Mouse (Mus musculus): ENCODE data around the gene Rasgrf1. TPM values are rescaled to one million over a fixed set of nuclear protein-coding genes. Genes with fewer than 3 reads are reported as not detected.

Gene Rasgrf1
- polyA plus RNA-seq, 1 experiment from 2014 or later, result 0.70 TPM

DNA sequence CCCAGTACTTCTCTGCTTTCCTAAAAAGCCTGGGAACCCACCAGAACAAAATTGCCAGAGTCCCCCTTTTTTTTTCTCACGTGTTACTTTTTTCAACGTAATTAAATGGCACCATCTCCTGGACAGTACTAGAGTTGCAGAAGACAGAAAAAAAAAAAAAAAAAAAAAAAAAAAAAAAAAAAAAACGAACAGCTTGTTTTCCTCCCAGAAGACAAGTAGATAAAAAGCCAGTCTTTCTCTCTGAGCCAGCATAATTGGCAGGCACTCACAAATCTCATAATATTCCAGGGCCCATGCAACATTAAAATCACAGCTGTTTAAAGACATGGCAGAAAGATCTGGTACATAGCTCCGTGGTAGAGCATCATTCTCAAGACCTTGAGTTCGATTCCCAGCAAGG lies 64.1 kb downstream of the Rasgrf1 start:
- H3K27ac ChIP-seq, result no peak overlapping the region
- 20% methylated on average over 5 of the region's 5 CpGs for WGBS
- peak; percentile 47; the same call in 1 of the 2 replicates for ATAC-seq (ENCODE audit: borderline replicate concordance, extremely low read depth, low FRiP score, low TSS enrichment)
- H3K9me3 ChIP-seq, result no peaks in the 10 kb centered on the region
- H3K4me2 ChIP-seq, result no peak overlapping the region
- H3K4me1 ChIP-seq, result peaks cover 10% of the 10 kb centered on the region
- H3K36me3 ChIP-seq, result no peaks in the 10 kb centered on the region
- no peak overlapping the region for H3K4me3 ChIP-seq
- H3K27me3 ChIP-seq, result peaks cover 16% of the 10 kb centered on the region; the same call in 1 of the 2 replicates
- H3K9ac ChIP-seq, result no peak overlapping the region

DNA sequence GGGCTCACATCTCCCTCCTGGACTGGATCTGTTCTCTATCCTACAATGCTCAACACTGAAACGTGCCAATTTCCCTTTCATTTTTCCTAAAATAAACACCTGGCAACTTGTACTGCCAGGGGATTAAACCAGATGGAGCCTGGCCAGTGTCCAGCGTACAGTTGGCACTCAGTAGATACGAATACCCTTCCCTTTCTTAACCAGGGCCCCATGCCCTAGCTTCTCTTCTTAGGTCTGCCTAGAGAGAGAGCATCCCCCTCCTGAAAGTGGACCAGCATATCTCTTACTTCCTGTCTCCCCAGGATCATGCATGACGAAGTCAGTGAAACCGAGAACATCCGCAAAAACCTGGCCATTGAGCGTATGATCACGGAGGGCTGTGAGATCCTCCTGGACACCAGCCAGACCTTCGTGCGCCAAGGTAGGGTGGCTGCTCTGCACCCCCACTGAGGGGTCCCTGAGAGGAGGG lies 64.8 kb downstream of the Rasgrf1 start:
- Histone ChIP-seq H3K27ac (no peak overlapping the region), H3K4me1 (peaks cover 16% of the 10 kb centered on the region), H3K9me3 (no peaks in the 10 kb centered on the region), H3K4me2 (no peak overlapping the region), H3K27me3 (peaks cover 16% of the 10 kb centered on the region; the same call in 1 of the 2 replicates), H3K36me3 (no peaks in the 10 kb centered on the region), H3K4me3 (no peak overlapping the region), H3K9ac (no peak overlapping the region)
- no peak for ATAC-seq (ENCODE audit: borderline replicate concordance, extremely low read depth, low FRiP score, low TSS enrichment)
- WGBS, result 65% methylated on average over 10 of the region's 10 CpGs

DNA sequence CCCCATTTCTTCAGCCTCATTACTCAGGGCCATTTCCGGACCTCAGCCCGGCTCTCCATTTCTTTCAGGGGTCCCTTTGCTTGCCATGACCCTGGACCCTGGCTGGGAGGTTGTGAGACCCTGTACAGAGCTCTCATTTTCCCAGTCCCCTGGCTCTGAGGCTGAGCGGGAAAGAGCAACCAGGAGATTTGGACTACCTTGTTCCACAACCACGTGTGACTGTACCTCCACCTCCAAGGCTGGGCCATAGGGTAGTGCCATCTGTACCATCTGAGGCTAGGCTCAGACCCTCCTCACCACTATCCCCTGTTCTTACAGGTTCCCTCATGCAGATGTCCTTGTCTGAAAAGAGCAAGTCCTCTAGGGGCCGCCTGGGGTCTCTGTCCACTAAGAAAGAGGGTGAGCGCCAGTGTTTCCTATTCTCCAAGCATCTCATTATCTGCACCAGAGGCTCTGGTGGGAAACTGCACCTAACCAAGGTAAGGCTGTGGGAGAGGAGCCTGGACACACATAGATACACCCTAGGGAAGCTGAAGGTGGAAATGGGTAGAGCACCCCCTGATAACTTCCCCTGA lies 66.7 kb downstream of the Rasgrf1 start:
- H3K4me3 ChIP-seq, result no peak overlapping the region
- WGBS, result 75% methylated on average over 6 of the region's 6 CpGs
- H3K9ac ChIP-seq, result no peak overlapping the region
- H3K9me3 ChIP-seq, result no peaks in the 10 kb centered on the region
- H3K27me3 ChIP-seq, result peaks cover 13% of the 10 kb centered on the region; the same call in 1 of the 2 replicates
- no peak for ATAC-seq (ENCODE audit: borderline replicate concordance, extremely low read depth, low FRiP score, low TSS enrichment)
- no peaks in the 10 kb centered on the region for H3K36me3 ChIP-seq
- H3K4me1 ChIP-seq, result peaks cover 17% of the 10 kb centered on the region
- no peak overlapping the region for H3K27ac ChIP-seq
- no peak overlapping the region for H3K4me2 ChIP-seq

DNA sequence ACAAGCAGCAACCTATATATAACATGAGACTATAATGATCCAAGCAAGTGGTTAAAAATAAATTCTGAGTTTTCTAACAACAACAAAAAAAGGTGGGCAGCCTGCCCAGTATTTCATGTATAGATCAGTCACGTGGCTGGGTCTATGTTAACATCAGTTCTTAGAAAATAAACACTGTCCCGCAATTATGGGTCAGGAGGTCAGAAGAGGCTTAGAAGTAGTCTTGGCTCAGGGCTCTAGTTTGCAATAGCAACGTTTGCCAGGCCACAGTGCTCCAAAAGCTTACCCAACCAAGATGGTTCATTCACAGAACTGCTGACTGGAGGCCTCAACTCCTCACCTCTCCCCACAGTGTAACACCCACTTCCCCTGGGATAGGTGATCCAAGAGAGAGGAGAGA lies 69.5 kb downstream of the Rasgrf1 start:
- WGBS, result 3% methylated on average over 3 of the region's 3 CpGs
- peak; percentile 83; the same call in 1 of the 2 replicates for ATAC-seq (ENCODE audit: borderline replicate concordance, extremely low read depth, low FRiP score, low TSS enrichment)
- H3K27ac ChIP-seq, result no peak overlapping the region

DNA sequence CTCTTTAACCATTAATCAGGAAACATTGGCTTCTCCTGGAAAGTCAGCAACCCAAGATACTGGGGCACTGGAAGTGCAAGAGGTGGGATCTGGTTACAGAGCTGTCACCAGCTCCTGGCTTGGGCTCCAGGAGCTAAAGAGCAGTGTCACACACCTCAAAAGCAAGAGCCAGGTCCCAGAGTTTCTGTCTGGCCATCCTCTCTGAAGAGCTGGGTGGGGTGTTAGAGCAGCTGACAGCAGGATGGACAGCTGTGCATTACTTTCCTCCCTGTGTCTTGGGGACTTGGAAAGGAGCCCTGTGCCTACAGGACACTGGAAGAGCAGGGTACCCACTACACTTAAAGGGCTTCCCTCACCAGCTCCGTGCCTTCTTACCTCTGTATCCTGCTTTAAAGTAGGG lies 72.5 kb downstream of the Rasgrf1 start:
- no peaks in the 10 kb centered on the region for H3K9me3 ChIP-seq
- H3K4me3 ChIP-seq, result no peak overlapping the region
- WGBS, result 65% methylated on average over 1 of the region's 1 CpGs
- no peak for ATAC-seq (ENCODE audit: borderline replicate concordance, extremely low read depth, low FRiP score, low TSS enrichment)
- H3K4me2 ChIP-seq, result no peak overlapping the region
- no peak overlapping the region for H3K9ac ChIP-seq
- H3K27ac ChIP-seq, result no peak overlapping the region
- no peaks in the 10 kb centered on the region for H3K27me3 ChIP-seq
- no peaks in the 10 kb centered on the region for H3K36me3 ChIP-seq
- H3K4me1 ChIP-seq, result peaks cover 9% of the 10 kb centered on the region

More for the DNA sequence above, 69.5 kb downstream of the Rasgrf1 start:
- Histone ChIP-seq H3K4me1 (peaks cover 14% of the 10 kb centered on the region), H3K36me3 (no peaks in the 10 kb centered on the region), H3K4me3 (no peak overlapping the region), H3K9me3 (no peaks in the 10 kb centered on the region), H3K9ac (no peak overlapping the region), H3K27me3 (no peaks in the 10 kb centered on the region), H3K4me2 (no peak overlapping the region)

DNA sequence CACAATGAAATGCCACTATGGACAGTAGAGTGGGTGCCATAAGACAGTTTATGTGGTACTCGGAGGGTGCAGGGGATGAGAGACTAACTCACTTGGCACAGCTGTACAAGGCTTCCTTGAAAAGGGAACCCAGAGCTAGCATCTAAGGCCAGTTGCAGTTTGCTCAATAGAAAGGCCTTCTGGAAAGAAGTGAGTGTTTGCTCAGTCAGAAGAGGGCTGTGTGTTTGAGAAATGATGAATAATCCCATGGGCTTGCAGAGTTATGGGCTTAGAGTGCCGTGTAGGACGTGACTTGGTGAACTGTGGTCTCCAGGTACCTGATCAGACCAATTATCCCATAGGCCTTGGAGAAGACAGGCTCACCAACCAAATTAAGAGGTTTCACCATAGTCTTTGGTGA lies 78.3 kb downstream of the Rasgrf1 start:
- H3K4me3 ChIP-seq, result no peak overlapping the region
- 61% methylated on average over 3 of the region's 3 CpGs for WGBS
- no peak overlapping the region for H3K4me2 ChIP-seq
- no peaks in the 10 kb centered on the region for H3K9me3 ChIP-seq
- ATAC-seq (ENCODE audit: borderline replicate concordance, extremely low read depth, low FRiP score, low TSS enrichment), result 0 out of 2 replicates have a peak, but pooled peaks have one; percentile 39
- no peaks in the 10 kb centered on the region for H3K36me3 ChIP-seq
- no peaks in the 10 kb centered on the region; the same call in 1 of the 2 replicates for H3K4me1 ChIP-seq
- H3K9ac ChIP-seq, result no peak overlapping the region
- no peak overlapping the region for H3K27ac ChIP-seq
- H3K27me3 ChIP-seq, result no peaks in the 10 kb centered on the region

DNA sequence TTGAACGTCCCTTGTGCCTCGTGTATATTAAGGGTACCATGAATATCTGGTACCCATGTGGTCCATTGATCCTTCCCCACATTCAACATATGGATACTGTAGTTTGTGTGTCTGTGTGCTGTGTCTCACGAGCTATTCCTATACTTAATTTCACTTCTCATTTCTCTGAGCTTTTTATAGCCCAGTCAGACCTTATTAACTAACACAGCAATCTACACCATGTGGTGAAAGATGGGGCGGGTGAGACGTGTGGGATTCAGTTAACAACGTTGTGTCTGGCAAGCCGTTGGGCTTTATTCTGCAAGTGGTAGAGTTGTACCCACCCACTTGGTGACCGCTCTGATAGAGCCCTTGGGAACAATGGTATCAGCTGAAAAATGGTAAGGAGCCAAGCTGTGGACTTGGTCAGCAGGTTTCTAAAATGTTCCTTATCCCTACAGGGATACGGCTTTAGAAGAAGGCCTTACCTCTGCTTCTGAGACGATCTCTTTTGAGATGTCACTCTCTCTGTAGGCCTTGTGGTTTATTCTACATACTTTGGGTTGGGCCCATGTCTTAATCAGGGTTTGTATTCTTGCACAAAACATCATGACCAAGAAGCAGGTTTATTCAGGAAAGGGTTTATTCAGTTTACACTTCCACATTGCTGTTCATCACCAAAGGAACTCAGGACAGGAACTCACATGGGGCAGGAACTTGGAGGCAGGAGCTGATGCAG lies 79.3 kb downstream of the Rasgrf1 start:
- no peak for ATAC-seq (ENCODE audit: borderline replicate concordance, extremely low read depth, low FRiP score, low TSS enrichment)
- WGBS, result 83% methylated on average over 10 of the region's 10 CpGs
- Histone ChIP-seq H3K9me3 (no peaks in the 10 kb centered on the region), H3K27ac (no peak overlapping the region), H3K4me3 (no peak overlapping the region), H3K4me1 (no peaks in the 10 kb centered on the region; the same call in 1 of the 2 replicates), H3K27me3 (no peaks in the 10 kb centered on the region), H3K9ac (no peak overlapping the region), H3K4me2 (no peak overlapping the region), H3K36me3 (no peaks in the 10 kb centered on the region)

DNA sequence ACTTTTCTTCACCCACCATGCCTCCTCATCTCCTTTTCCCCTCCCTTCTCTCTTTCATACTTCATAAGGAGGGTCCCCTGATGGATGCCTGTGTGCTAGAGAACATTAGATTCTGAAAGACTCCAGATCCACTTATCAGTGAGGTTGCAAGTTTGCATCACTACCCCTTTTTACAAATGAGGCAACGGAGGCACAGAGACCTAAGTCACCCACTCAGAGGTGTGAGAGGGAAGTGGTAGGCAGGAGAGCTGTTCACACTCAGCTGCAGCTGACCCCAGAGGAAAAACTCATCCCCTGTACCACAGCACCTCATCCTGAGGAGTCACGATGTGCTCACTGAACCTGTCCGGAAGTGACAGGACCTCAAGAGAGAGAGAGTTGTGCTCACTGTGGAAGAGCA lies 96.7 kb downstream of the Rasgrf1 start:
- no peak for ATAC-seq (ENCODE audit: borderline replicate concordance, extremely low read depth, low FRiP score, low TSS enrichment)
- H3K36me3 ChIP-seq, result no peaks in the 10 kb centered on the region
- no peak overlapping the region for H3K4me2 ChIP-seq
- H3K27ac ChIP-seq, result peak overlapping the region; percentile 54; the same call in 1 of the 2 replicates
- WGBS, result 66% methylated on average over 3 of the region's 3 CpGs
- H3K9ac ChIP-seq, result no peak overlapping the region
- peaks cover 10% of the 10 kb centered on the region for H3K4me1 ChIP-seq
- H3K4me3 ChIP-seq, result no peak overlapping the region
- H3K27me3 ChIP-seq, result no peaks in the 10 kb centered on the region
- H3K9me3 ChIP-seq, result no peaks in the 10 kb centered on the region

DNA sequence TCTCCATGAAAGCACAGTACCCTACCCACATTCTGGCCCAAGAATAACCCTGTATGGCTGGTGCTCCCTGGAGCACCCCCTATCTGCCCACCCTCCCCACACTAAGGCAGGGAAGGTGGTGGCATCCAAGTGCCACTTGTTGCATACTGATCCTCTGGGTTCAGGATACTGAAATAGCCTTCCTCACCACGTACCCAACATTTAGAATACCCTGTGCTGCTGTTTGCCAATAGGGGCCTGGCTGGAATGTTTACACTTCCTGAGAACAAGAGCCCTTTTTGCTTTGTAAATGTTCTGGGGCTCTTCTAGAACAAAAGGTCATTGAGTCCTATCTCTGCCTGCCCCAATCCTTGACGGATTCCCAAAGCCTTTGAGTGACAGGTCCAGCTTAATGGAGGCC lies 97.4 kb downstream of the Rasgrf1 start:
- H3K27ac ChIP-seq, result peak overlapping the region; percentile 74
- H3K27me3 ChIP-seq, result no peaks in the 10 kb centered on the region
- WGBS, result 22% methylated on average over 2 of the region's 2 CpGs
- H3K4me2 ChIP-seq, result no peak overlapping the region
- H3K9me3 ChIP-seq, result no peaks in the 10 kb centered on the region
- peaks cover 11% of the 10 kb centered on the region for H3K4me1 ChIP-seq
- no peaks in the 10 kb centered on the region for H3K36me3 ChIP-seq
- ATAC-seq (ENCODE audit: borderline replicate concordance, extremely low read depth, low FRiP score, low TSS enrichment), result peak; percentile 29
- no peak overlapping the region for H3K9ac ChIP-seq
- no peak overlapping the region for H3K4me3 ChIP-seq

DNA sequence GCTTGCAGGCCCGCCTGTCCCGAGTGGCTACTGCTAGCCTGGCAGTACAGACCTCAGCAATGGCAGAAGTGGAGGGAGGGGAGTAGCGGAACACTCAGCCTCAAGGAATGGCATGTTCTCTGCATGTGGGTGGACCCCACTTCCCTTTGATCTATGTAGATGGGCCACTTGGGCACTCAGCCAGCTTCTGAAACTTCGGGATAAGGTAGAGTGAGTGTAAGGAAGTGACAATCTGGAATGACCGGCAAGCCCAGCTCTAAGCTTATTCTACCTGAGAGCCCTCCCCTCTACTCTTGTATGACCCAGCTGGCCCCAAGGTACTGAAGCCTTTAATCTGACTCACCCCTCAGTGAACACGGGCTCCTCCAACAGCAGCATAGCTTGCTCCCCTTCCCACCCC lies 98.4 kb downstream of the Rasgrf1 start:
- Histone ChIP-seq H3K27me3 (no peaks in the 10 kb centered on the region), H3K9ac (no peak overlapping the region), H3K4me3 (no peak overlapping the region), H3K9me3 (no peaks in the 10 kb centered on the region), H3K27ac (peak overlapping the region; percentile 74), H3K4me1 (peaks cover 11% of the 10 kb centered on the region), H3K4me2 (no peak overlapping the region), H3K36me3 (no peaks in the 10 kb centered on the region)
- ATAC-seq (ENCODE audit: borderline replicate concordance, extremely low read depth, low FRiP score, low TSS enrichment), result peak; percentile 69
- WGBS, result 43% methylated on average over 6 of the region's 6 CpGs

DNA sequence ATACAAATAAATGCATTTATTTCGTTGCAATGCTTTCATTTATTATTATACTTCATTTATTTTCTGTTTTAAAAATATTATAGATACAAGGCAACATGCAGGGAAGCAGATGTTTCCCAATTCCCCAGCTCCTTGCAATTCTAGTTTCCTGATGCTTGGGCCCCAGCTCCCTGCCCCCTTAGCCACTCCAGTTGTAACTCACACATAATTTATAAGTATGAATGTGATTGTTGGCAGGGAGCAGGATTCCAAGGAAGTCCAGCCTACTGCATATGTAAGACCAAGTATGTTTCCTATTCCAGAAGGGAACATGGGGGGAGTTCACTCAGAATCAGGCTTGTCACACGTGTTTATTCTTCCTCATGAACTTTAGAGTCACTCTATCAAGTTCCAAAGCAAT lies 102.1 kb downstream of the Rasgrf1 start:
- no peaks in the 10 kb centered on the region for H3K9me3 ChIP-seq
- 34% methylated on average over 2 of the region's 2 CpGs for WGBS
- peaks cover 11% of the 10 kb centered on the region for H3K4me1 ChIP-seq
- H3K4me3 ChIP-seq, result no peak overlapping the region
- ATAC-seq (ENCODE audit: borderline replicate concordance, extremely low read depth, low FRiP score, low TSS enrichment), result peak; percentile 44; the same call in 1 of the 2 replicates
- H3K27me3 ChIP-seq, result no peaks in the 10 kb centered on the region
- H3K9ac ChIP-seq, result no peak overlapping the region
- no peak overlapping the region for H3K27ac ChIP-seq
- no peak overlapping the region for H3K4me2 ChIP-seq
- no peaks in the 10 kb centered on the region for H3K36me3 ChIP-seq

DNA sequence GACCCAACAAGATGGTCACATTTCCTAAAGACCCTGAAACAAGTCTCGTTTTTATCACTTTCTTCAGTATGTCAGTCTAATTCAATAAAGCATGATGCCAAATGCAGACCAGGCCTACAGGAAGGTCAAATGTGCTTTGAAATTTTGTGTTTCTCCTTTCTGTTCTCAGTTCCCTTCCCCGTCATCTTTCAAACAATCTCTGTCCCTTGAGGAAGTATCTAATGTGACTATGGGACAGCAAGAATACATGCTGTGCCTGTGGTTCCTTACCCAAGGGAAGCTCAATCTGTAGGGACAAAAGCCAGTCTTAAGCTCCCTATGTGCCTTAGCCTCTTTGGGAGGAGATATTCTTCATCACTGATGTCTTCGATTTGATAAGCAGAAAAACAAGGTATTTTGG lies 104.9 kb downstream of the Rasgrf1 start:
- WGBS, result 90% methylated on average over 3 of the region's 3 CpGs
- Histone ChIP-seq H3K4me2 (no peak overlapping the region), H3K4me1 (peaks cover 2% of the 10 kb centered on the region; the same call in 1 of the 2 replicates), H3K9ac (no peak overlapping the region), H3K4me3 (no peak overlapping the region), H3K27ac (no peak overlapping the region), H3K9me3 (no peaks in the 10 kb centered on the region), H3K27me3 (no peaks in the 10 kb centered on the region), H3K36me3 (no peaks in the 10 kb centered on the region)
- no peak for ATAC-seq (ENCODE audit: borderline replicate concordance, extremely low read depth, low FRiP score, low TSS enrichment)
